Mouse (Mus musculus): Measurements from ENCODE around the gene Socs4. TPM values are rescaled to one million over a fixed set of nuclear protein-coding genes. Genes with fewer than 3 reads are reported as not detected.
"Not testable (repeated sequence)": the region's sequence is repeated elsewhere in the genome, so short reads cannot be mapped to it uniquely, and the experiment has no call there.

Gene Socs4
- total RNA-seq, 1 experiment from 2014 or later, result 20.6 TPM

GRCm38 (mm10) chr14:47287021-47287420, 10.3 kb downstream of the Socs4 start:
- DNase-seq, result no peak

- DNase-seq, result no peak
These were observed 15.0 kb downstream of the Socs4 start for GRCm38 (mm10) chr14:47291772-47292171.

- DNase-seq, result no peak
These were observed 17.4 kb downstream of the Socs4 start for GRCm38 (mm10) chr14:47294136-47294535.

- no peak for DNase-seq
These were observed 19.5 kb downstream of the Socs4 start for GRCm38 (mm10) chr14:47296232-47296631.

DNA sequence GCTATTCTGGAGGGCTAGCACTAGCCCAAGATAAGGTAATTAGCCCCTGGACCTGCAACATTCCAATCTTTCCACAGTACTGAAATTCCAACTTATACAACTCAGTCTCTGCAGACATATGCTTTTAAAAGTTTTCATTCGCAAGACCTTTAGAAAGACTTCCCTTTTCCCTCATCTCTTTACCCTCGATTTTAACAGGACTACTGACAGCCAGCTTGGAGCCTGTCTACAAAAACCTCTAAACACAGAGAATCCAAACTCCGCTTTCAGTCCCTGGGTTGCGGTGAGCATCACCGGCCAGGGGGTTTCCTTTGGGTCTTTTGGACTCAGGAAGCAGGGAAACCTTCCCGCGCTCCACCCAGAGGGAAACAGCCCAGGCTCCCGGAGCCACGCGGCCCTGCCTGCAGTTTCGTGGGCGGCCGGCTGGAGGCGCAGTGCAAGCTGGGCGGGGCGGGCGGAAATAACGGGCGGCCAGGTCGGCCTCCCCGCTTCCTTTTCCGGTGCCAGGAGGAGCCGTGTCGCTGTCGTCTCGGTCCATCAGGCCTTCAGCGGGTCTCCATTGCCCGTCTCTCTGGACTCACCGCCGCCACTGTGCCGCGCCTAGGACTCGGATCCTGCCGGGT, 21.2 kb downstream of the Socs4 start, which contains the start of gene Mapk1ip1l:
Gene Mapk1ip1l (plus strand): TSS at position 482 of the 623 bp plus-strand sequence.
- peak; percentile 94 for DNase-seq

GRCm38 (mm10) chr14:47298408-47298792, 21.7 kb downstream of the Socs4 start:
- DNase-seq, result no peak

DNA sequence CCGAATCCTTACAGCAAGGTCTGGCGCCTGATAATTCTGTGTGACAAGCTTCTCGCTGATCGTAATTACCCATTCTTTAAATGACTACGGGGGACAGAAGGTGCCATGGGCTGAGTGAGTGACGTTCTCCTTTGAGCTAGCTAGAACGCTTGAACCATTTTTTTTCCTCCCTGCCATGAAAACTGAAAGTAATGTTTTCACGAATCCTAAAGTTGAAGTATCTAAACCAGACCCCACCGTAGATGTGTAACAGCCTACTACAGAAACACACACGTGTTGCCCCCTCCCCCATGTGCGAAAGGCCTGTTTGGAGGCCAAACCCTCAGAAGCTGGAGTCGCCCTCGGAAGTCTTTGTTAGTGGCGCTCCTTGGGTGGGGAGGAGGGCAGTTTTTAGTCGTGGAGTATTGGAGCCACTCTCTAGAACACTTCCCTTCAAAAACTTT, 22.1 kb downstream of the Socs4 start:
- peak; percentile 27 for DNase-seq

GRCm38 (mm10) chr14:47302885-47303680, 26.4 kb downstream of the Socs4 start:
- no peak for DNase-seq

DNA sequence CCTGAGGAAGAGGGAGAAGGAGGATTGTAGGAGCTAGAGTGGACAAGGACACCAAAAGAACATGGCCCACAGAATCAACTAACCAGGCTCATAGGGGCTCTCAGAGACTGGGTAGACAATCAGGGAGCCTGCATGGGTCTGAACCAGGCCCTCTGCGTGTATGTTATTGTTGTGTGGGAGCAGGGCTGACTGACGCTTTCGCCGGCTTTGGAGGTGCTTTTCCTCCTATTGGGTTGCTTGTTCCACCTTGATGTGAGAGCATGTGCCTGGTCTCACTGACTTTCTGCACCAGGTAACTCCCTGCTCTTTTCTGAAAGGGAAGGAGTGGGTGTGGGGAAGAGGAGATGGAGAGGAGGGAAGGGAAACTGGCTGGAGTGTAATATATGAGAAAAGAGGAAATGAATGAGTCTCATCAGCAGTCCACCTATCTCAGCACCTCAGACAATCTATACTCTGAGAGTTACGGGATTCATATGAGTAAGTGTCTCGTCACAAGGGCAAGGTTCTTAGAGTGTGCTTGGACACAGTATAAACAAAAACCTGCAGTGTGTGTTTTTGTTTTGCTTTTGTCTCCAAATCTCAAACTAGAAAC, 28.2 kb downstream of the Socs4 start:
- DNase-seq, result no peak

DNA sequence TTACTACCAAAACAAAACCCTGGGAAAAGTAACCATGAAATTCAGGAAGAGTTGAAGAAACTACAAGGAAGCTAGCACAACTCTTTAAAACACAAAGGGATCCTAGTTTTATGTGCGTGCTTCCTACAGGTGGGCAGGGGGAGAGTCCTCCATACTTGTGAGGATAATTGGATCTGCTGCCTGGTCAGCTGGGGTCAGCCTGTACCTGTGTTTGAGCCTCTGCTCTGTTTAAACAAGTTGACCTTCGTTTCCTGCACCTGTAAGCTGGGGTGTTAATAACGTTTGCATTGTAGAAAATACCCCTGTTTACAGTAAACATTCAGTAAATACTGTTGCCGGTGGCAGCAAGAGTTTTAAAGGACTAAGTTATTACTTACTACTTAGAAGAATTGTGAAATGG, 29.2 kb downstream of the Socs4 start:
- no peak for DNase-seq

DNA sequence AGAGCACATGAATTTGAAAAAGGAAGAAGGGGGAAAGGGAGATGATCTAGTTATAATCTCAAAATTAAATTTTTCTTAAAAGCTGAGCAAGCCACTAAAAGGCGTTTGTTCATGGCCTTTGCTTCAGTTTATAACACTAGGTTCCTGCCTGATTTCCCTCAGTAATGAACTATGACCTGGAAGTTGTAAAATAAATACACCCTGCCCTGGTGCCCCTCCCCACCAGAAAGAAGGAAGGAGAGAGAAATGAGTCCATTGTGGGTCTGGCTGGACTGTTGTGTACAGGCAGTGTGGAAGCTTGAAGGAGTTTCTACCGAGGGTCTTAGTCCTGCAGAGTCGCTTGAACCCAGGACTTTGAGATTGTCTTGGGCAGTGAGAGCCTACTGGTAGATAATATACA, 30.9 kb downstream of the Socs4 start:
- no peak for DNase-seq

- no peak for DNase-seq
These were observed 32.3 kb downstream of the Socs4 start for GRCm38 (mm10) chr14:47309061-47309460.

DNA sequence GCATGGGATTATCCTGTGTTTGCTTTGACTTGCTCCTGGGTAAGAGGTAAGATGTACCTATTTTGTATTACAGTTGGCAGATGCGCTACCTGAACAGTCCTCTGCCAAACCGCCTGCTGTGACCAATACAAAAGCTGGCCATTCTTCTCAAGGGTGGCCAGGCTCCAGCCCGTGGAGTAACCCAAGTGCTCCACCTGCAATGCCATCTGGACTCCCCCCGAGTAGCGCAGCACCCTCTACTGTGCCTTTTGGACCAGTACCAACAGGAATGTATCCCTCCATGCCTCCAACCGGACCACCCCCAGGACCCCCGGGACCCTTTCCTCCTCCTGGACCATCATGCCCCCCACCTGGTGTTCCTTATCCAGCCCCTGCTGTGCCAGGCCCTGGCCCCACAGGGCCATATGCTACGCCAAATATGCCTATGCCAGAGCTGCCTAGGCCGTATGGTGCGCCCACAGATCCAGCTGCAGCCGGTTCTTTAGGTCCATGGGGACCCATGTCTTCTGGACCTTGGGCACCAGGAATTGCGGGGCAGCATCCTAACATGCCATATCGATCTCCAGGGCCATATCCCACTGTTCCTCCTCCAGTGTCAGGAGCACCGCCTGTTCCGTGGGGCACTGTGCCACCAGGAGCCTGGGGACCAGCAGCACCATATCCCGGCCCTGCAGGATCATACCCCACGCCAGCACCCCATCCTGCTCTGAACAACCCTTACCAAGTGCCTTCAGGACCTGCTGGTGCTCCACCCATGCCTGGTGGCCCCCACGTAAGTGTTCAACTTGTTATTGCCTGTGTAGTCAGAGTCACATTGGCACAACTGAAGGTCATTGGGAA, 33.8 kb downstream of the Socs4 start:
- no peak for DNase-seq

DNA sequence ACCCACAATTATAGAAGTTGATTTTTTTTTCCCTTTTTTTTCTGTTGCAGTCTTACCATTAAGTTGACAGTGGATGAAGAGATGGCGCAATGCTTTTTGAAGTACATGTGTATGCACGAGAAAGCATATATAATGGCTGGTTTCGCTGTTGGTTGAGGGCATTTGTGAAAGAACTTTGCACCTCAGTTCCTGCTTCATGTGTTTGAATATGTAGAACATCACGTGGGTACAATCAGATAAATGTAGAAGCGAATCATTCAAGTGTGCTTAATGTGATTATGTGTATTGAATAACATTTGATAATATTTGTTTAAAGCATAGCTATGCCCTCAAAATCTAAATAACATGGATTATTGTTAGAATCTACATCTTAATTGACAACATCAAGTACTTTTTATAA, 42.6 kb downstream of the Socs4 start:
- DNase-seq, result no peak

GRCm38 (mm10) chr14:47321581-47321980, 44.9 kb downstream of the Socs4 start:
- DNase-seq, result not testable (repeated sequence)

DNA sequence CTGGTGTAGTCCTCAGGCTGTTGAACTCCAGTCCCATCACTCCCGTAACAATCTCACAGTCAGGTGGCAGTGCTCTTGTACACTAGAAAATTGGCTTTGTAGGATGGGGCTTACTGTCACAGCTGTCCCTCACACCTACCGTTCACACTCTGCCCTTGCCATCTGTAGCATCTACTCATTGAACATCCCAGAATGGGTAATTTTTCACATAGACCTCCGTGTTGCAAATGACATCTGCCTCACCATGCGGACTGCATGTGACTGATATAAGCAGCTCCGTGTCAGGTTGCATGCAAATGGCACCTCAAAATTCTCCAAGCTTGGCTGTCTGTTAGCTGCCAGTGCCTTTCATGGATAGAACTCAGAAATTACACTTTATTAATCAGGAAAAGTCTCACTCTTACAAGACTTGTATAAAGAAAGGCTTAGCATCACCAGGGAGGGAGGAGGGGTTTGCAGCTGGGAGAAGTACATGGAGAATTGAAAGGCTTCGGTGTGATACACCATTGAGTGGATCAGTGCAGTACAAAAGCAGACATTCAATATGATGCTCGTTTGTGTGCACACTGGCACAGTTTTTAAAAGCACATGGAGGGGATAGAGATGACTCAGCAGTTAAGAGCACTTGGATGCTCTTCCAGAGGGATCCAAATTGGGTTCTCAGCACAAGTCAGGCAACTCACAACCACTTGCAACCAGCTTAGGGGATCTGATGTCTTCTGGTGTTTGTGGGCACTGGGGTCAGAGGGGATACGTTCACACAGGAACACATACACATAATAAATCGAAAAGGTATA, 49.4 kb downstream of the Socs4 start:
- no peak for DNase-seq

GRCm38 (mm10) chr14:47327347-47327746, 50.6 kb downstream of the Socs4 start:
- no peak for DNase-seq

- DNase-seq, result no peak
These were observed 55.2 kb downstream of the Socs4 start for GRCm38 (mm10) chr14:47331920-47332319.

- DNase-seq, result peak; percentile 71
These were observed 58.1 kb downstream of the Socs4 start for GRCm38 (mm10) chr14:47334819-47335218.

DNA sequence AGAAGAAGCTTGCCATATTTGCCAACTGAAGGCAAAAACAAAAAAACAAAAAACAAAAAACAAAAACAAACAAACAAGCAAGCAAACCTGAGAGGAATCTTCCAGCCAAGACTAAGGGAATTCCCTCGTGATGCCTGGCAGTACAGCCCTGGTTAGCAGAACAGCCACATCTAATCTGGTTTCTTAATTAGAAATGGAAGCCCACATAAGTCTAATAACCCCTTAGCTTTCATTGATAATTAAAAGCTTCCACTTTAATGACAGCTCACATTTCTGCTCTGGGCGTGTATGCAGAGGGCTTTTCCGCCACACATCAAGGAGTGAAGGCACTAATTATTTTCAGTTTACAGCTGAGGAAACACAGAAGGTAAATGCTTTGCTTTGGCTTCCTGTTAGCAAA, 58.6 kb downstream of the Socs4 start:
- DNase-seq, result no peak

DNA sequence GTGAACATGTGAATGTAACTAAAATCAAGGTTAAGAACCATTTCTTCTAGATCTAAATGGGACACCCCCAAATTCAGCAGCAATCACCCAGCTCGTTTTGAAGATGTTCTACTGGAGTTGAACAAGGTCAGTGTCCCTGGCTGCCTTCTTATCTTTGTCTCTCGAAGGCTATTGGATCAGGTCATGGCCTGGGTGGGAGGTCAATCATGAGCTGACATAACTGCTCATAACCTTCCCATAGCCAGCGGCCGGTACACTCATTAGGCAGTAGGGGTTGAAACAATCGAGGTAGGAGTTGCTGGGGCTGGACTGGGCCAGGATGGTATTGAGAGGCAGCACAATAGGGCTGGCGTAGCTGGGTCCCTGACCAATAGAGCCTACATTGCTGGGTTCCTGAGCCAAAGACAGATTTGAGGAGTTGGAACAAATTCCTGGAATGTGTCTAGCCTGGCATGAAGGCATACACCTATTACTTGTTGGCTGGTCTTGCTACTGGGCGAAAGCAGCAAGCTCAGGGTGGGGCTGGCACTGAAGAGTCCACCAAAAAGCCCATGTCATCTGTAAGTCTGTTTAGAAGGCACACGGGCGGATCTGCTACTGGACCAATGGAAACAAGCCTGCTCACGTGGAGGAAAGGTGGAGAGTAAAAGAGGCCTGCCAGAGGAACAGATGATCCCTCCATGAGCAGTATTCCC, 63.6 kb downstream of the Socs4 start:
- DNase-seq, result no peak

All from adrenal gland, postnatal 25 days (tissue).